ENCODE assay signal across 11 mouse cellular contexts in genomic region chr11:59044703-59045330, GRCm38 (mm10).
DNase-seq lines count a peak whose midpoint lies in the region; ATAC-seq lines count a peak whose summit lies in the region.
"Had no signal": no experiment of that assay in that cellular context is flagged by ENCODE, and none has a peak within 500 bp of the region (broad histone marks: within the 10 kb centered on the region; RNA-seq: fewer than 3 reads in every experiment).

No protein-coding gene starts in this region.

- no peak overlapping the region for H3K27ac ChIP-seq in heart, embryonic 16.5 days (ENCODE audit: low read length)
- H3K27ac ChIP-seq: forebrain, embryonic 13.5 days; macrophage had no signal

- WGBS in heart, embryonic 16.5 days = 84% methylated on average over 15 of the region's 15 CpGs

- peaks cover 3% of the 10 kb centered on the region; the same call in 1 of the 2 replicates for H3K36me3 ChIP-seq in heart, embryonic 16.5 days (ENCODE audit: control insufficient read depth, insufficient read depth)

- no peak overlapping the region for H3K9ac ChIP-seq in heart, embryonic 16.5 days (ENCODE audit: low read length)
- H3K9ac ChIP-seq: forebrain, embryonic 13.5 days had no signal

- no peak overlapping the region for H3K4me3 ChIP-seq in heart, embryonic 16.5 days (ENCODE audit: low read length)
- H3K4me3 ChIP-seq: forebrain, embryonic 13.5 days had no signal

- peak; percentile 7 for DNase-seq in ovary, postnatal 14 days (ENCODE audit: low spot score)
- DNase-seq in ovary, adult 18-20 months (ENCODE audit: low spot score) = no peak
- DNase-seq in cerebellum, postnatal 14 days = peak; percentile 65 to 84
- peak; percentile 28 to 53 for DNase-seq in layer of hippocampus, postnatal 25 days (ENCODE audit: extremely low spot score in 1 of 2, low spot score in 1 of 2)
- DNase-seq in spleen, adult 12 weeks (ENCODE audit: low spot score) = no peak
- no peak for DNase-seq in MN1 (ENCODE audit: low spot score)
- DNase-seq in right cerebral cortex, adult 2 months (ENCODE audit: low spot score in 2 of 2) = no peak
- DNase-seq: liver had no signal

- no peaks in the 10 kb centered on the region for H3K9me3 ChIP-seq in heart, embryonic 16.5 days (replicated peaks; ENCODE audit: control insufficient read depth, low read length)
- H3K9me3 ChIP-seq: forebrain, embryonic 13.5 days had no signal

- H3K4me1 ChIP-seq in heart, embryonic 16.5 days (ENCODE audit: control insufficient read depth, insufficient read depth, low read length) = no peaks in the 10 kb centered on the region
- H3K4me1 ChIP-seq: forebrain, embryonic 13.5 days had no signal

- no peaks in the 10 kb centered on the region for H3K27me3 ChIP-seq in heart, embryonic 16.5 days (ENCODE audit: control insufficient read depth, insufficient read depth, low read length)
- H3K27me3 ChIP-seq: forebrain, embryonic 13.5 days had no signal

- no peak overlapping the region for H3K4me2 ChIP-seq in heart, embryonic 16.5 days (ENCODE audit: low read depth, low read length)
- H3K4me2 ChIP-seq: forebrain, embryonic 13.5 days had no signal

- ATAC-seq in heart, embryonic 16.5 days (replicated peaks; ENCODE audit: extremely low read depth, insufficient read depth, low FRiP score) = peak; percentile 39; the same call in 1 of the 2 replicates
- ATAC-seq: forebrain, embryonic 13.5 days had no signal

Comparison
In these comparisons a context has a peak if more than half of its experiments do, and no peak if none do; other contexts are left out.
1. DNase-seq: peak in ovary, postnatal 14 days (single experiment), cerebellum, postnatal 14 days (2 of 2) and layer of hippocampus, postnatal 25 days (2 of 2); none in ovary, adult 18-20 months (single experiment), spleen, adult 12 weeks (single experiment), MN1 (single experiment) and right cerebral cortex, adult 2 months (0 of 2).